Mouse (Mus musculus) heart, embryonic 11.5 days (tissue): ENCODE results near the gene Kcnq1. TPM values are rescaled to one million over a fixed set of nuclear protein-coding genes. Genes with fewer than 3 reads are reported as not detected.
A peak's percentile ranks its signal among the peaks of the same experiment; 100 is the strongest.

ENCODE experiments used
- ATAC-seq: fragments of 200-750 bp; cut with Nextera tagmentation; replicated peaks from 2 replicates; pipeline ENCODE4 v1.8.0; 2017; ENCODE audit warnings: moderate library complexity; ENCODE audit not compliant: insufficient number of reproducible peaks, low FRiP score, low TSS enrichment
- H3K27ac ChIP-seq: fragments of 300-500 bp; sonication (generic); 2 replicates; pipeline ENCODE4 v1.5.1; 2014; ENCODE audit warnings: mild to moderate bottlenecking, low read depth, low read length
- H3K27me3 ChIP-seq: fragments of 300-500 bp; sonication (generic); 2 replicates; pipeline ENCODE4 v1.6.1; 2014; ENCODE audit warnings: mild to moderate bottlenecking, low read length, mixed read lengths; ENCODE audit not compliant: control insufficient read depth, insufficient read depth
- H3K36me3 ChIP-seq: fragments of 300-500 bp; sonication (generic); 2 replicates; pipeline ENCODE4 v1.6.1; 2014; ENCODE audit warnings: mild to moderate bottlenecking, low read length, moderate library complexity, mixed read lengths; ENCODE audit not compliant: control insufficient read depth, insufficient read depth
- H3K4me1 ChIP-seq: fragments of 300-500 bp; sonication (generic); 2 replicates; pipeline ENCODE4 v1.6.1; 2014; ENCODE audit warnings: low read length; ENCODE audit not compliant: control insufficient read depth, insufficient read depth
- H3K4me2 ChIP-seq: fragments of 300-500 bp; sonication (generic); 2 replicates; pipeline ENCODE4 v1.6.1; 2014; ENCODE audit warnings: mild to moderate bottlenecking, moderate library complexity
- H3K4me3 ChIP-seq: fragments of 300-500 bp; sonication (generic); 2 replicates; pipeline ENCODE4 v1.5.1; 2014; ENCODE audit warnings: low read depth, low read length
- H3K9ac ChIP-seq: fragments of 300-500 bp; sonication (generic); 2 replicates; pipeline ENCODE4 v1.6.1; 2014; ENCODE audit warnings: mild to moderate bottlenecking, low read depth, low read length, moderate library complexity
- H3K9me3 ChIP-seq: fragments of 300-500 bp; sonication (generic); replicated peaks from 2 replicates; pipeline ENCODE4 v1.6.1; 2016; ENCODE audit warnings: low read length; ENCODE audit not compliant: control insufficient read depth
- WGBS: fragments of 180-500 bp; shearing (Covaris S2); extraction: QIAGEN DNeasy Blood & Tissue Kit; methylation state at CpG from one replicate; pipeline ENCODE4 v1.1.7; 2014; ENCODE audit not compliant: insufficient replicate concordance; 5-methylcytosine and 5-hydroxymethylcytosine counted together
- polyA plus RNA-seq: library from polyadenylated mRNA; unstranded; fragments of >200 nt; fragmentation: Nextera tagmentation; extraction: Ambion mirVana; gene quantifications from 2 replicates; pipeline ENCODE4 v1.2.1, GENCODE M21; 2014

Gene Kcnq1
- polyA plus RNA-seq, 1 experiment from 2014 or later, result 9.2 TPM

DNA sequence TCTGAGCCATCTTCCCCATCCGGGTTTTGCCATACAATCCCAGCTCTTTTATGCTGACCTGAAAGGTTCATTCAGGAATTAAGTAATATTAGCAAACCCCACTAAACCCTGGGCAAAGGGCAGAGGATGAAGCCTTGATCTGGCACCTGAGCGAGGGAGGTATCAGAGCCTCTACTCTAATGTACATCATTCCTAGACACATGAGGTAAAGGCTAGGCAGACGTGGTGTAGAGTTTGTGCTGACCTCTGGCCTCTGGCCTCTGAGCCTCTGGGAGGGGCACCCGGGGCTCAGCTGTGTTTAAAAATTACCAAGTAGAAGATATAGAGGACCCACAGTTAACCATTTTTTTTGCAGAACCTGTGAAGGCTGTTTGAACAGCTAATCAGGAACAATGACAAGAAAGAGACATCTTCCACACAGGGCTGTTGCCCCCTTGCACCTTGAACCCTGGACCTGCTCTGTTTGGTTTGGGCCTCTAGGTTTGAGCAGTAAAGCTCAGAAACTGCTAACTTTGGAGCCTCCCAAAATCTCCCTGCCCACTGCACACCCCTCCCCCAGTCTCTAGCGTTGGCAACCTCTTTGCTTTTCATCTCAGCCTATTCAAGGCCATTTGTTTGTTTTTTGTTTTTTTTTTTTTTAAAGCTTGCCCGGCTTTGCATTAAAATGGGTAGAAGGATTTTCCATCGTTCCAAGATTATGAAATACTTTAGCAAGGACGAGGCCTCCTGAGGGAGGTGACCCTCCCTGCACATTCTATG, 180.5 kb downstream of the Kcnq1 start:
- WGBS, result 61% methylated on average over 8 of the region's 8 CpGs
- no peak for ATAC-seq
- Histone ChIP-seq H3K27ac (no peak overlapping the region), H3K9me3 (no peaks in the 10 kb centered on the region), H3K9ac (no peak overlapping the region), H3K4me2 (no peak overlapping the region), H3K27me3 (no peaks in the 10 kb centered on the region), H3K36me3 (0 out of 2 replicates have a peak, but pooled peaks cover 4% of the 10 kb centered on the region), H3K4me3 (no peak overlapping the region), H3K4me1 (peaks cover 86% of the 10 kb centered on the region)

DNA sequence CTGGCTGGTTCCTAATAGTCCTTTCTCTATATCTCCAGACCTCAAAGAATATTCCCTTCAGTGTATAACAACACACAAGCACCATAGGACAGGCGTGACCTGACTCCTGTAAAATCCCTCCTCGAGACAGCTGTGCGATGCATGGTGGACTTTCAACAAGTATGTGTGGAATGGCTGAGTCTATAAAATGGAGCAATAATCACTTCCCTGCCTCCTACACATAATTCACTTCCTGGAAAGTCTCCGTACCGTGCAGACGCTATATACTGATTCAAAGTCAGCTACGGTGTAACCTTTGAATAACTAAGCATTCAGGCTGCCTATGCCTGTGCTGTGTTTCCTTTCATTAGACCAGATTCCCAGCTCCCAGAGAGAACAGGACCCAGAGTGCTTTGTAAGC, 182.0 kb downstream of the Kcnq1 start:
- Histone ChIP-seq H3K4me3 (no peak overlapping the region), H3K9me3 (no peaks in the 10 kb centered on the region), H3K4me2 (no peak overlapping the region), H3K9ac (no peak overlapping the region), H3K36me3 (0 out of 2 replicates have a peak, but pooled peaks cover 2% of the 10 kb centered on the region), H3K27me3 (no peaks in the 10 kb centered on the region), H3K27ac (no peak overlapping the region), H3K4me1 (peaks cover 82% of the 10 kb centered on the region)
- WGBS, result 75% methylated on average over 7 of the region's 7 CpGs
- no peak for ATAC-seq

DNA sequence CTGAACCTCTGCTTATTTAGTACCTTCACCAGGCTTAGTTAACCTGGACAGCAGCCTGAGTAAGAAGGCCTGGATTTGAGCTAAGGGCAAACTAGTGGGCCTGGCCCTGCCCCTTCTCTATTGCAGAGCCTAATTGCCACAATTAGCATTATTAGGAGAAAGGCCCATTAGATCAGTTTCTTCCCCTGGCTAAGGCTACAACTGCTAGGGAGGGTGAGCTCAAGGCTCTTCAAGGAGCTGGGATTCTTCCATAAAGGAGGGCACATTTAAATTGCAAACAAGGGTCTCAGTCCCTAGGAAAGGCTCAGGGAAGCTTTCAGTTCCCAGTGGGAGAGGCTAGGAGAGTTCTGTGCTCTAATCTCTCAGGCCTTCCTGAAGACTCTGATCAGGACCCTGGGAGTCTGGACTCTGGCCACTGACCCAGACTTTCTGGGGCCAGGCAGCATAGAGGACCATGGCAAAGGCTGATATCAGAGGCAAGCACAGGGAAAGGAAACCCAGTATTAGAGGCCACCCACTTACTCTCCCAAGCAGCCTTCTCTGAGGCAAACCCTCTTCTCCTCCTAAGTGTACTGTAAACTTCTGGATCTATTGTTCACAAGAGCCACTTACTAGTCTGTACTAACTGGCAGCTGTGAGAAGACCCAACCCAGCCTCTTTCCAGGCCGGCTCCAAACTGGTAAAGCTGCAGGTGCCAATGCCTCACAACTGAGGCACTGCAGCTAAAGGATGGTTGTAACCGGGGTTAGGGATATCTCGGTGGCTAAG, 183.1 kb downstream of the Kcnq1 start:
- H3K9me3 ChIP-seq, result no peaks in the 10 kb centered on the region
- H3K27ac ChIP-seq, result no peak overlapping the region
- no peak overlapping the region for H3K4me3 ChIP-seq
- ATAC-seq, result no peak
- H3K27me3 ChIP-seq, result no peaks in the 10 kb centered on the region
- WGBS, result 40% methylated on average over 3 of the region's 3 CpGs
- H3K9ac ChIP-seq, result no peak overlapping the region
- 0 out of 2 replicates have a peak, but pooled peaks cover 2% of the 10 kb centered on the region for H3K36me3 ChIP-seq
- peaks cover 71% of the 10 kb centered on the region for H3K4me1 ChIP-seq
- peak overlapping the region; percentile 6; the same call in 1 of the 2 replicates for H3K4me2 ChIP-seq

DNA sequence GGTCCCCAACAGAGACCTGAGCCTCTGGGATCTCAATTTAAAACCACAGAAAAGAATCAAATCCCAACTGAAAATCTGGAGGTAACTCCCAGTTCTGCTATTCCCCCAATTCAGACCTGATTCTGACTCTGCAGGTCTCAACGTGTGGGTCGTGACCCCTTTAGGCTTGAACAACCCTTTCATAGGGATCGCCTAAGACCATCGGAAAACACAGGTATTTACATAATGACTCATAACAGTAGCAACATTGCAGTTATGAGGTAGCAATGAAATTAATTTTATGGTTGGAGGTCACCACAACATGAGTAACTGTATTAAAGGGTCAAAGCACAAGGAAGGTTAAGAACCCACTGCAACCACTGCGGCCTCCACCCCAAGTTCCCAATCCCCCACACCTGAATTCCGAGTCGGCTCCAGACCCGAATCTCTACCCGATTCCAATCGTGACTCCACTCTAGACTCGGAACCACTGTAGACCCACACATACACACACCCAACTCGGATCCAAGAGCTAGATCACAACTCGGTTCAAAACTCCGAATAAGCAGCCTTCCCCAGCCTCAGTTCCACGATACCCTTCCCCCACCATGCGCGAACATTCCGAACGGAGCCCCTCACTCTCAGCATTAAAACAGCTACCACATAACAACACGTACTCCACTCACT, 188.7 kb downstream of the Kcnq1 start:
- peaks cover 5% of the 10 kb centered on the region; the same call in 1 of the 2 replicates for H3K9me3 ChIP-seq
- H3K36me3 ChIP-seq, result 0 out of 2 replicates have a peak, but pooled peaks cover 2% of the 10 kb centered on the region
- H3K4me2 ChIP-seq, result peak overlapping the region; percentile 58
- H3K27me3 ChIP-seq, result no peaks in the 10 kb centered on the region
- H3K4me1 ChIP-seq, result peaks cover 26% of the 10 kb centered on the region
- H3K4me3 ChIP-seq, result peak overlapping the region; percentile 56
- ATAC-seq, result no peak
- H3K27ac ChIP-seq, result peak overlapping the region; percentile 86
- H3K9ac ChIP-seq, result peak overlapping the region; percentile 74
- WGBS, result 46% methylated on average over 20 of the region's 20 CpGs

DNA sequence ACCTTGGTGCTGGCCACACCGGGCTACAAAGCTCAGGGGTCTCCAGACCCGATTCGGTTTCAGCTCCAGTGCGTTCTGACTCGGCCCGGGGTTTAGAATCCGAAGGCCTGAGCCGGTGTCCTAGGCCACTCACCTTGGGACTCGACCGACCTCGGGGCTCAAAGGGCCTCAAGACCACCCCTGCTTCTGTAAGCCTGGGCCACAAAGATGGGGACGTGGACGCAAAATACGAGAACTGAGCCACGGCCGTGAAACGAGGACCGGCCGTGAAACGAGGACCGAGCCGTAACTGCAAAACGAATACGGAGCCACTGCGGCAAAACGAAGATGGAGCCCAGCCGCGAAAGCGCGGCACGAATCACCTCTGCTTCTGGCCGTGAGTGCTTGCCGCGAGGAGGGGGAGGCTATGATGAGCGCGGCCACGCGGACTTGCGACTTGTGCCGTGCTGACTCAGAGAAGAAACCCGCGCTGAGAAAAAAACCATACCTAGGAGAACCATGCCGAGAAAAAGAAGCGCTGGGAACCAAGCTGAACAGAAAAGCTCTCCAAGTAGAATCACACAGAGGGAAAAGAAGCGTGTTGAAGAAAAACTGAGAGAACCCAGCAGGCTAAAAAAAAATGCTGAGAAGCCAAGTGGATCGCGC, 189.3 kb downstream of the Kcnq1 start:
- 52% methylated on average over 47 of the region's 47 CpGs for WGBS
- peak overlapping the region; percentile 58 for H3K4me2 ChIP-seq
- H3K4me3 ChIP-seq, result peak overlapping the region; percentile 56
- H3K27ac ChIP-seq, result peak overlapping the region; percentile 86
- H3K36me3 ChIP-seq, result 0 out of 2 replicates have a peak, but pooled peaks cover under 1% of the 10 kb centered on the region
- H3K27me3 ChIP-seq, result no peaks in the 10 kb centered on the region
- H3K9me3 ChIP-seq, result peaks cover 5% of the 10 kb centered on the region; the same call in 1 of the 2 replicates
- peaks cover 26% of the 10 kb centered on the region for H3K4me1 ChIP-seq
- H3K9ac ChIP-seq, result peak overlapping the region; percentile 74
- ATAC-seq, result no peak

DNA sequence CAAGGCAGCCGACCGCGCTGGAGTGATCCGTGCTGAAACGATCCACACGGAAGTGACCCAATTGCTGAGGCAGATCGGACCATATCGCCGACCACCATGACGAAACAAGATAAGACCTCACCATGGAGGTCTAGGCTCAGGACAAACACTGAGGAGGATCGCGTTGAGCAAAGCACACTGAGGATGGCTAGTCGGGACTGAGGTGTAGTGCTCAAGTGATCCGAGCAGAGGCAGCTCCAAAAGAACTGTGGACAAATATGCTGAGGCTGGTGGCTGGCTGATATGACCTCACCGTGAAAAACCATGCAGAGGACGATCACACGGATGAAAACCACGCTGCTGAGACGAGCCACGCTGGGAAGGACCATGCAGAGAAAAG, 189.8 kb downstream of the Kcnq1 start:
- 46% methylated on average over 20 of the region's 20 CpGs for WGBS
- H3K4me2 ChIP-seq, result peak overlapping the region; percentile 58
- H3K4me1 ChIP-seq, result peaks cover 24% of the 10 kb centered on the region
- peak overlapping the region; percentile 86 for H3K27ac ChIP-seq
- H3K9ac ChIP-seq, result peak overlapping the region; percentile 74
- H3K4me3 ChIP-seq, result peak overlapping the region; percentile 56
- H3K36me3 ChIP-seq, result no peaks in the 10 kb centered on the region
- peaks cover 5% of the 10 kb centered on the region; the same call in 1 of the 2 replicates for H3K9me3 ChIP-seq
- no peaks in the 10 kb centered on the region for H3K27me3 ChIP-seq
- ATAC-seq, result peak; percentile 33

DNA sequence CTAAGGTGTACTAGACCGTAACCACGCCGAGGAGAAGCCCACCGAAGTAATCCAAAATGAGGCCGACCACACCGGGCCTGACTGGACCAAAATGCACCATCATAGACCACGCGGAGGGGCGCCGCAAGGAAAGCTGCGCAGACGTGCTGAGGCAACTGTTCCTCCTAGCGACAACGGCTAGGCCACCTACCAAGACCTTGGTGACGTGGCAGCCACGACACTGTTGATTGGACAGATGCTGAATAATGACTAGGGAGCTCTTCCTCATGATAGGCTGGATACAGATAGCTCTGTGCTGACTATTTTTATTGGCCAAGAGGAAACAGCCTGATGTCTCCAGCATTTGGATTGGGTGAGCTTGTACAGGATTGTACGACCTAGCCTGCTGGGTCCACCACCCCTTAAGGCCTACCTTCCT, 190.2 kb downstream of the Kcnq1 start:
- peak overlapping the region; percentile 86 for H3K27ac ChIP-seq
- WGBS, result 48% methylated on average over 17 of the region's 17 CpGs
- peak overlapping the region; percentile 58 for H3K4me2 ChIP-seq
- H3K36me3 ChIP-seq, result no peaks in the 10 kb centered on the region
- no peaks in the 10 kb centered on the region for H3K27me3 ChIP-seq
- H3K4me3 ChIP-seq, result peak overlapping the region; percentile 56
- ATAC-seq, result peak; percentile 92
- peaks cover 21% of the 10 kb centered on the region for H3K4me1 ChIP-seq
- H3K9ac ChIP-seq, result peak overlapping the region; percentile 74
- H3K9me3 ChIP-seq, result peaks cover 5% of the 10 kb centered on the region; the same call in 1 of the 2 replicates

DNA sequence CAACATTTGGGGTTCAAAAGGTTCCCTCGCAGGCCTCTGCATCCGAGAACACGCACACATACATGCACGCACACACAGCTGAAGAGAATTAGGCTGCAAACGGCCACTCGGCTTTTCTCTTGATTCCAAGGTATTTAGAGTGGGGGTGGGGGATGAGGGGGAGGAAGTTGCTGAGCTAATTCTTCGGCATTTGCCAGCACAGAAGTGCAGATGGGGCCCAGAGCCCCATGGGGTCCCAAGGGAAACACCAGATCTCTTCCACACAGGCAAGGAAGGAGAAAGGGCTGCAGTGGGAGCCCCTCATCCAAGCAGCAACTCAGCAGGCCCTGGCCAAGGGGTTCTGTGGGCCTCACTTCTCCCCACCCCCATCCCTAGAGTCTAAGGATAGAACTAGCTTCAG, 193.9 kb downstream of the Kcnq1 start:
- no peaks in the 10 kb centered on the region for H3K36me3 ChIP-seq
- peaks cover 31% of the 10 kb centered on the region for H3K4me1 ChIP-seq
- H3K27me3 ChIP-seq, result no peaks in the 10 kb centered on the region
- H3K4me2 ChIP-seq, result no peak overlapping the region
- H3K27ac ChIP-seq, result peak overlapping the region; percentile 54; the same call in 1 of the 2 replicates
- no peak overlapping the region for H3K4me3 ChIP-seq
- 0 out of 2 replicates have a peak overlapping the region, but pooled peaks have one; percentile 56 for H3K9ac ChIP-seq
- H3K9me3 ChIP-seq, result peaks cover 5% of the 10 kb centered on the region; the same call in 1 of the 2 replicates
- WGBS, result 52% methylated on average over 7 of the region's 7 CpGs
- no peak for ATAC-seq
